Mouse (Mus musculus) cortical plate, adult 2 months (tissue): Measurements from ENCODE around the gene Fam84a.

Source experiments
- CTCF ChIP-seq: fragments of 200-500 bp; IDR thresholded peaks from 2 replicates; pipeline ENCODE4 v1.5.1; 2011; ENCODE audit warnings: mild to moderate bottlenecking, control low read depth, low read length; ENCODE audit not compliant: insufficient read depth; ENCODE audit errors: extremely low read depth
- POLR2A ChIP-seq: fragments of 200-500 bp; IDR thresholded peaks from 2 replicates; pipeline ENCODE4 v1.6.1; 2011; ENCODE audit warnings: mild to moderate bottlenecking, low read length, control low read depth; ENCODE audit not compliant: insufficient read depth; ENCODE audit errors: extremely low read depth

GRCm38 (mm10) chr12:14149022-14149842, 2.6 kb downstream of the Fam84a start:
- TF ChIP-seq CTCF, result no peak
- no peak for TF ChIP-seq POLR2A
